Mouse (Mus musculus): ENCODE results near the gene Vps25. TPM values are rescaled to one million over a fixed set of nuclear protein-coding genes. Genes with fewer than 3 reads are reported as not detected.
A peak's percentile ranks its signal among the peaks of the same experiment; 100 is the strongest.

Gene Vps25
- total RNA-seq, 1 experiment from 2014 or later = 55.9 TPM

GRCm38 (mm10) chr11:101236782-101237181 is 16.7 kb upstream of the Vps25 start:
- ATAC-seq (ENCODE audit: extremely low read depth, insufficient number of reproducible peaks, low FRiP score, poor library complexity, severe bottlenecking) = no peak

GRCm38 (mm10) chr11:101238071-101238647 is 15.3 kb upstream of the Vps25 start:
- no peak for ATAC-seq (ENCODE audit: extremely low read depth, insufficient number of reproducible peaks, low FRiP score, poor library complexity, severe bottlenecking)

- no peak for ATAC-seq (ENCODE audit: extremely low read depth, insufficient number of reproducible peaks, low FRiP score, poor library complexity, severe bottlenecking)
These were observed 8.4 kb upstream of the Vps25 start for GRCm38 (mm10) chr11:101245071-101245470.

GRCm38 (mm10) chr11:101245855-101246701 is 7.4 kb upstream of the Vps25 start, which contains the start of gene Ramp2:
Ramp2 (plus strand) TSS chr11:101246028.
- no peak for ATAC-seq (ENCODE audit: extremely low read depth, insufficient number of reproducible peaks, low FRiP score, poor library complexity, severe bottlenecking)

GRCm38 (mm10) chr11:101246702-101247012 is 6.8 kb upstream of the Vps25 start:
- no peak for ATAC-seq (ENCODE audit: extremely low read depth, insufficient number of reproducible peaks, low FRiP score, poor library complexity, severe bottlenecking)

GRCm38 (mm10) chr11:101247521-101248030 is 5.9 kb upstream of the Vps25 start:
- no peak for ATAC-seq (ENCODE audit: extremely low read depth, insufficient number of reproducible peaks, low FRiP score, poor library complexity, severe bottlenecking)

- no peak for ATAC-seq (ENCODE audit: extremely low read depth, insufficient number of reproducible peaks, low FRiP score, poor library complexity, severe bottlenecking)
These were observed 5.1 kb upstream of the Vps25 start for GRCm38 (mm10) chr11:101248258-101248994.

GRCm38 (mm10) chr11:101251031-101251430 is 2.5 kb upstream of the Vps25 start:
- no peak for ATAC-seq (ENCODE audit: extremely low read depth, insufficient number of reproducible peaks, low FRiP score, poor library complexity, severe bottlenecking)

- no peak for ATAC-seq (ENCODE audit: extremely low read depth, insufficient number of reproducible peaks, low FRiP score, poor library complexity, severe bottlenecking)
These were observed 566 bp upstream of the Vps25 start for GRCm38 (mm10) chr11:101252941-101253340.

GRCm38 (mm10) chr11:101255826-101256775 is 2.6 kb downstream of the Vps25 start:
- no peak for ATAC-seq (ENCODE audit: extremely low read depth, insufficient number of reproducible peaks, low FRiP score, poor library complexity, severe bottlenecking)

GRCm38 (mm10) chr11:101259261-101259712 is 5.8 kb downstream of the Vps25 start:
- no peak for ATAC-seq (ENCODE audit: extremely low read depth, insufficient number of reproducible peaks, low FRiP score, poor library complexity, severe bottlenecking)

- 0 out of 2 replicates have a peak, but pooled peaks have one; percentile 3 for ATAC-seq (ENCODE audit: extremely low read depth, insufficient number of reproducible peaks, low FRiP score, poor library complexity, severe bottlenecking)
These were observed 6.7 kb downstream of the Vps25 start, which contains the start of gene Wnk4 for GRCm38 (mm10) chr11:101259948-101260825. Wnk4 (plus strand) TSS chr11:101260567.

- no peak for ATAC-seq (ENCODE audit: extremely low read depth, insufficient number of reproducible peaks, low FRiP score, poor library complexity, severe bottlenecking)
These were observed 7.4 kb downstream of the Vps25 start for GRCm38 (mm10) chr11:101260826-101261380.

GRCm38 (mm10) chr11:101262272-101262967 is 8.9 kb downstream of the Vps25 start:
- ATAC-seq (ENCODE audit: extremely low read depth, insufficient number of reproducible peaks, low FRiP score, poor library complexity, severe bottlenecking) = no peak

GRCm38 (mm10) chr11:101263138-101263988 is 9.9 kb downstream of the Vps25 start:
- ATAC-seq (ENCODE audit: extremely low read depth, insufficient number of reproducible peaks, low FRiP score, poor library complexity, severe bottlenecking) = no peak

- no peak for ATAC-seq (ENCODE audit: extremely low read depth, insufficient number of reproducible peaks, low FRiP score, poor library complexity, severe bottlenecking)
These were observed 10.4 kb downstream of the Vps25 start for GRCm38 (mm10) chr11:101263989-101264280.

All from neutrophil, adult 5-6 weeks (primary cell).